Mouse (Mus musculus) gastrocnemius, adult 2 months (tissue): ENCODE results near the gene Gm49450. TPM values are rescaled to one million over a fixed set of nuclear protein-coding genes. Genes with fewer than 3 reads are reported as not detected.
"Not testable (repeated sequence)": the region's sequence is repeated elsewhere in the genome, so short reads cannot be mapped to it uniquely, and the experiment has no call there.

Source experiments
- DNase-seq: peaks from one replicate; pipeline ENCODE4 v3.0.0; 2022
- H3K27ac ChIP-seq: fragments of 200-600 bp; 2 replicates; pipeline ENCODE4 v1.8.1; 2022; ENCODE audit warnings: mild to moderate bottlenecking
- H3K4me3 ChIP-seq: fragments of 200-600 bp; 2 replicates; pipeline ENCODE4 v1.8.1; 2022; ENCODE audit warnings: mild to moderate bottlenecking, moderate library complexity
- CTCF ChIP-seq: fragments of 200-600 bp; IDR thresholded peaks from 2 replicates; pipeline ENCODE4 v1.8.1; 2022; ENCODE audit warnings: antibody characterized with exemption, mild to moderate bottlenecking, moderate library complexity
- intact Hi-C: fragments of 180-260 bp; cut with DNase I; formaldehyde crosslinking; loops from one replicate; pipeline ENCODE4 v1.15.1; 2025
- total RNA-seq, 2 experiments: library from RNA; stranded (reverse); gene quantifications; 2 replicates each; pipeline ENCODE4 v1.2.3; 2021

Gm49450 gene
- total RNA-seq, 2 experiments from 2014 or later: not detected

DNA sequence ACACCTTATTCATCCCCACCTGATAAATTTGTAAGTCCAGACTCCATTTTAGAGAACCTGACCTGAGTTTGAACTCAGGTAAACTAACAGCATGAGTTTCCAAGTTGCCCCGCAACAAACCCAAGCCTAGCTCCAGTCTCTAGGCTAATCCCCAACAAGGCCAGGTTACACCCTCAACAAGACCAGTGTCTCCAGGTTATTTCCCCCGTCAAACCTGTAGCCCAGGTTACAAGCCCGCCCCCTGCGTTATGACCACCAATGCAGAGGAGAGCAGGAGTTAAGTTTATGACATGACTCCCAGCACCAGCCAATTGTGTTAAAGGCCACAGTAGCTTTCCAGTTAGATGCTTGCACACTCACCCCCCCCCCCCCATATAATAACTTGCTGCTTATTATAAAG is 10.2 kb downstream of the Gm49450 start:
- no peak overlapping the region for H3K4me3 ChIP-seq
- intact Hi-C loops: no loop called here
- no peak for DNase-seq
- no peak for TF ChIP-seq CTCF
- no peak overlapping the region for H3K27ac ChIP-seq

DNA sequence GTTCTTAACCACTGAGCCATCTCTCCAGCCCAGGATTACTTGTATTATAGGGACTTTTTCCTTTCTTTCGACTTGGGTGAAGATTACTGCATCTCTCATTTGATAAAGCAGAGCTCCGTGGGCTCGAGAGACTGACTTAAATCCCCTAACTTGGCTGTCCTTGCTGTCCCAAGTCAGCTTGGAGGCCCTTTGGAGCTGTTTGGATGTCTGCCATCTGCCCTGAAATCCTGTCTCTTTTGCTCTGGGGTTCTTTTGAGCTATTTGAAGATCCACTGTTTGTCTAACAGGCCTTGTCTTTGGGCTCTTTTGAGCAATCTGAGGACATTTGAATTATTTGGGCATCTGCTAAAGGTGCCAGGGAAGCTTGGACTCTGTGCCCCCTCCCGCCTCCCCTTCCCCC is 11.3 kb downstream of the Gm49450 start:
- intact Hi-C loops: no loop called here
- TF ChIP-seq CTCF: no peak
- no peak overlapping the region for H3K27ac ChIP-seq

DNA sequence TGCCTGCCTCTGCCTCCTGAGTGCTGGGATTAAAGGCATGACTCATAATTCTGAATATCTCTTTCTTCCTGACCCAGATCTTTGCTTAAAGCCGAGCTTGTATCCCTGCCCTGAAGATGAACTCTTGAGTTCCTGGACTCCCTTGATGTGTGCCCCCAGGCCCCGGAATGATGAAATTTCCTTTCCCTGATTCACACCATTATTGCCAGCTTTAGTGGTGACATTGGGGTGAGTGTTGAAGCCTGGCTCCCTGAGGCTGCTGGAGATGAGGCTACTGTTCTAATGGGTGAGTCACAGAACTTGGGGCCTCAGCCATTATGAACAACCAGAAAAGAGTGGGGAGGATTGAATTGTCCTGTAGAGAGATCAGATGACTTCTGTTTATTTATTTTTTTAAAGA is 11.8 kb downstream of the Gm49450 start:
- DNase-seq: no peak
- intact Hi-C loops: no loop called here
- Histone ChIP-seq H3K4me3 (no peak overlapping the region), H3K27ac (no peak overlapping the region)
- no peak for TF ChIP-seq CTCF

More for the DNA sequence above, 11.3 kb downstream of the Gm49450 start:
- H3K4me3 ChIP-seq: no peak overlapping the region
- no peak for DNase-seq

DNA sequence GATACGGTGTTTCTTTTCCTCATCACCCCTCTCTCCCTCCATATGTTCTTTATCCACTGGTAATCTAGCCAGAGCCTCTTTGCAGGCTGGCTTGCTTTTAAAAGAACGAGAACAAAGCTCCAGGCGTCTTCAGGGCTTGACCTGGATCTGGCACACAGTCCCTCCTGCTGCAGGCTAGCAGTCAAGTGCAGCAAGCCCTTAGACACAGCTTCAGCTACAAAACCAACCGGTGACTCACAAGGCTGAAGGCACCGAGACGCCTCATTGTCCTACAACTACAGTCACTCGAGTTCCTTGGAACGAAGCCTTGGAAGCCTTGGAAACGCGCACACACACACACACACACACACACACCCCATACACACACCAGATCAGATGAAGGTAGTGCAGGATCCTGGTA is 12.5 kb downstream of the Gm49450 start:
- Histone ChIP-seq H3K27ac (no peak overlapping the region), H3K4me3 (no peak overlapping the region)
- no peak for DNase-seq
- intact Hi-C loops: no loop called here
- no peak for TF ChIP-seq CTCF

DNA sequence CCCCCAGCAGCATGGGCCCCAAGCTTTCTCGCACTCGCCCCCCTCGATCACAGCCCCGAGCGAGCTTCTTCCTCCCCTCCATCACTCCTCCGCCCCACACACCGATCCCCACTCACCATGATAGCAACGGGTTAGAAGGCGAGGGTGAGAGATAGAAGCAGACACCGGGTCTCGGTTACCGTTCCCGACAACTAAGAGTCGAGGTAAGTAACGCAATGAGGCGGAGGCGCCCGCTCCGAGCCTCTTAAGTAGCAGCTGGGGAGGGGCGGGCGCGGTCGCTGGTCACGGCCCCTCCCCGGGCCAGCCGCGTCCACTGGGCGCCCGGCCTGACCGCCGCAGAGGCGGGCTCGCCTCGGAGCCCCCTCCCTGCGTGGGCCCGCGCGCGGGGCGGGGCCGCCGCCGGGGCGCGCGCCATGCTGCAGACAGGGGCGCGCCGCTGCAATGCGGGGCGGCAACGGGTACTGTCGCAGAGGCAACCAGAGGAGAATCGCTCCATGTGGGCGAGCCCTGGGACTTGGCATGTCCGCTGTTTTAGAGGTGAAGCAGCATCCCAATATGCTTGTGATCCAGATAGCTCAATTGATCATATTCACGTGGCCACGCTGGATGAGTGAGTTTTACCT is 19.0 kb downstream of the Gm49450 start, which contains the start of gene Tuba1b:
Tuba1b (minus strand) TSS at position 349 of the 623 bp plus-strand sequence.
- peak; percentile 24; the same call in 1 of the 2 replicates for TF ChIP-seq CTCF
- Histone ChIP-seq H3K27ac (peak within 1 kb of the TSS; percentile 92), H3K4me3 (peak within 1 kb of the TSS; percentile 85)
- peak; percentile 95 for DNase-seq
- intact Hi-C loops: loop anchor here (2.0 kb wide), 1 partner anchor 58 kb away; no protein-coding TSS in a partner anchor

DNA sequence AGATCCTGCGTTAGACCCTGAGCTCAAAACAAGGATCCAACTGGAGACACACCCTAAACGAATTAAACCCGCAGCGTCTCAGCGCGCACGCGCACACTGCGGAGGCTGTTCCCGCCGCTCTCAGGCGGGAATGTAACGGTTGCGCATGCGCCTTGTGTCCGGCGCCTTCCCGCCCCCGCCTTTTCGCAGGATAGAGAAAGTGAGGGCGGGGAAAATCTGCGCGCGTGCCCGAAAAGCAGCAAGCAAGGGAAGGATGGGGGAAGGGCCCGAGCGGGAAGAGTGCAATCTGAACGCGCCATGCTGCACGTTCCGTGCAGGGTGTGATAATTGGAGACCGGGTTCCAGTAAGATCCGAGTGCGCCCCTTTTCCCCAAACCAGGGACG is 19.5 kb downstream of the Gm49450 start:
- DNase-seq: peak; percentile 97
- intact Hi-C loops: loop anchor here (2.0 kb wide), 1 partner anchor 59 kb away; no protein-coding TSS in a partner anchor
- Histone ChIP-seq H3K27ac (peak overlapping the region; percentile 92), H3K4me3 (peak overlapping the region; percentile 85)
- no peak for TF ChIP-seq CTCF

DNA sequence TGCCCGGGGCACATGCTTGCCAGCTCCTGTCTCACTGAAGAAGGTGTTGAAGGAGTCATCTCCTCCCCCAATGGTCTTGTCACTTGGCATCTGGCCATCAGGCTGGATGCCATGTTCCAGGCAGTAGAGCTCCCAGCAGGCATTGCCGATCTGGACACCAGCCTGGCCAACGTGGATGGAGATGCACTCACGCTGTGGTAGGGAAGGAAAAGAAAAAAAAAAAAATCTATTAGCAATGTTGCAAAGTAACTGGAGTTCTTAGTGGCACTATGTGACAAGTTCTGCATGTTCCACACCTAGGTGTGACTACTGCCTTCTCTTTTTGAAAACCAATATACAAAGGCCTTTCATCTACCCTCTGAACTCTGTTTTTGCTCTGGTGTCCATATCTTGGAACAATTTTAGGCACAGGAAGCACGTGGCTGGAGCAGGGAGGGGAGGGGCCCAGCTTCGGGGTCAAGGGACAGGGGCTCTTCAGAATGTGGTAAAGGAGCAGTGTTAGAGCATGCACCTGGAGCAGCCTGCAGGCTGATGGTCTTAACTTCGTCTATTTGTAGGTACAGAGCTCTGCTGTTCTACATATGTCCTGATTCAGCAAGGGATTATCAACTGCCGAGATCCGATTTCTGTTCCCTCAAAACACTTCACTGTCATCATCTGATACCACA is 20.2 kb downstream of the Gm49450 start:
- Histone ChIP-seq H3K4me3 (peak overlapping the region; percentile 85), H3K27ac (peak overlapping the region; percentile 92)
- intact Hi-C loops, DNase-seq: not testable (repeated sequence)

DNA sequence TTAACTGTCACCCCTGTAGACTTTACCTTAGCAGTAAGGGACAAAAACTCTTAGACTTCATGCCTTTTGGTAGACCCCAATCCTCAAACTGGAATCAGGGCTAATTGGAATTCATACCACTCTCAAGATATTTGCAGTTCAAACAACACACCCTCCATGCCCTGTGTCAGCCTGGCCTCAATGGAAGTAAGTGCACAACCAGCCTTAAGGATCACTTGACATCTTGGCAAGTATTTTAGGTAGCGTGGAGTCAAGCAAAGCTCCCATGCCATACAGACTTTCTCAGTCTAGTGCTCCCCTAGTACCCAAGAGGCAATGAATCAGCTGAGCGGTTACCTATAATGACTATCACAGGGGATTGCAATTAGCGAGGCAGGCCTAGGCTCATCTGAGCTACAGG is 22.4 kb downstream of the Gm49450 start:
- Histone ChIP-seq H3K4me3 (no peak overlapping the region), H3K27ac (no peak overlapping the region)
- TF ChIP-seq CTCF: no peak
- no peak for DNase-seq
- intact Hi-C loops: no loop called here

DNA sequence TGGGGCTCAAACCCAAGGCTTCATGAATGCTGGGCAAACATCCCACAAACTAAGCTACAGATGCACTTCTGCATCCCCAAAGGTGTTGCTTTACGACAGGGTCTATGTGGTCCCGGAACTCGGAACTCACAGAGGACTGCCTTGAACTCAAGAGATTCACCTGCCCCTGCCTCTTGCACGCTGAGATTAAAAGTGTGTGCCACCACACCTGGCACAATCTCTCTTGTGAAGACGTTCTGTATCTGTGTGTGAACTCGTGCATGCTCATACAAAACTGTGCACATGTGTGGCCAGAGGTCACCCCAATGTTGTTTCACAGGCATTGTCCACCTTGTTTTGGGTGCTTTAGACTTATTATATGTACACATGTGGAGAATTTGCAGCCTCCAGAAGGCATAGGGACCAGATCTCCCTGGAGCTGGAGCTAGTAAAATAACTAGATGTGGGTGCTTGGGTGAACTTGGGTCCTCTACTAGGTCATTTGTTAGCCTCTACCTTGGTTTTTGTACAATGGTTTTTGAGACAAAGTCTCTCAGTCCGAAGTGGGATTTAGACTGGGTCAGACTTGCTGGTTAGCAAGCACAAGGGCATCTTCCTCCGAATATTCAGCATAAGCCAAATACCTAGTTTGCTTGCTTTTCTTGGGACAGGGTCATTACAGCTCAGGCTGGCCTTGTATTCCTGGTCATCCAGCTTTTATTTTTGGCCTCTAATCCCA is 23.2 kb downstream of the Gm49450 start:
- no peak overlapping the region for H3K27ac ChIP-seq
- TF ChIP-seq CTCF: no peak
- no peak overlapping the region for H3K4me3 ChIP-seq
- DNase-seq: no peak
- intact Hi-C loops: no loop called here

DNA sequence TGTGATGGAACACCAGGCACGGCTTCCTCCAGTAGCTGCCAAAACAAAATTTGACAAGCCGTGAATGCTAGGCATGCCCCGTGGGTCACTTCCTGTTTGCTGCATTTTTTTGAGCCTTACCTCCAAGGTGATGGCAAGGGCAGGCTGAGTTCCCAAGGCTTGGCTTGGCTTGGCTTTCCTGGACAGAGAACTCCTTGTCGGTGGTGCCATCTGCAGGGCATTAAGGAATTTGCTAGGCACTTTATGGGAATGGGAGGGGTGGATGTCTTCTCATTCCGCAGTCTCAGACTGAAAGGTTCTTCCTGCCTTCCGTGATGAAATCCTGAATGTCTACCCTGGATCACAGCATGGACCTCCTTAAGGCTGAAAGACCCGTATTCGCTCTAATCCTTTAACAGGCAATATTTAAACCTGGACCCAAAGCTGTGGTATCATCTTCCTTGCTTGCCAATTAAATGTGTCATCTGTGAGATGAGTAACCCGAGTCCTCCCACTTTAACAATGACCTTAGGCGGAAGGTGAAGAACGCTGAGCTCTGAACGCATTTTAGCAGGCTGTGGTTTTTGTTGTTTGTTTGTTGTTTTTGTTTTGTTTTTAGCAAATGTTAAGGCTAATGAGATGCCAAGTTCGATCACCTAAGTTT is 24.6 kb downstream of the Gm49450 start:
- peak; percentile 77 for DNase-seq
- peak overlapping the region; percentile 54 for H3K27ac ChIP-seq
- intact Hi-C loops: loop anchor here (1.0 to 5.0 kb wide), 2 partner anchors 36 to 51 kb away; no protein-coding TSS in a partner anchor
- peak; percentile 75 for TF ChIP-seq CTCF
- H3K4me3 ChIP-seq: peak overlapping the region; percentile 34; the same call in 1 of the 2 replicates

DNA sequence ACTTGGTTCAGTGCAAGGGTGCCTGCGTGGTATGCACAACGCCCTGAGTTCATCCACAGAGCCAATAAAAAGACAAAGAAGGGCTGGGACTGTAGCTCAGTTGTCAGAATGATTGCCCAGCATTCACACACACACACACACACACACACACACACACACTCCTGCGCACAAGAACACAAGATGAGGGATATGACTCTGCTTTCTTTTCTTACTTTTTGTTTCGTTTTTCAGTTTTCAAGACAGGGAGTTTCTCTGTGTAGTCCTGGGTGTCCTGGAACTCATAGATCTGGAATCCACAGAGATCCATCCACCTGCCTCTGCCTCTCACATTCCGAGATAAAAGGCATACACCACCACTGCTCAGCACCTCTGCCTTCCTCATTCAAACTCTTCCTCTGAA is 25.8 kb downstream of the Gm49450 start:
- Histone ChIP-seq H3K4me3 (no peak overlapping the region), H3K27ac (no peak overlapping the region)
- DNase-seq: no peak
- intact Hi-C loops: loop anchor here (5.0 kb wide), 1 partner anchor 50 kb away; no protein-coding TSS in a partner anchor
- no peak for TF ChIP-seq CTCF

DNA sequence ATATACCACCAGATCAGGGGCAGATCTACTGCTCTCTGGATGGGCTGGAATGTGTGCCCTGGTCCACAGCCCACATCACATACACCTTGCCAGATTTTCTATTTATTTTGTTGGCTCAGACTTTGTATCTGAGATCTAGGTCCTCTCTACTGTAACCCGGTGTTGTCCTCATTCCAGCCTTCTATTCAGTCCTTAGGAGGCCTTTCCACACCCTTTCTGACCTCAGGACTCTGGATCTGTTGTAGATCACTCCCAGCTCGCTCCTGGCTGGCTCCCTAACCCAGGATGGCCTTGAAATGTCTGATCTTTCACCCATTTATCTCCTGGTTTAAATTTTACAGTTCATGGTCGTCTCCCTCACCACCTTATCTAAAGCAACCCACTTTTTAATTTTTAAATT is 28.7 kb downstream of the Gm49450 start:
- H3K4me3 ChIP-seq: no peak overlapping the region
- no peak for DNase-seq
- intact Hi-C loops: loop anchor here (5.0 kb wide), 1 partner anchor 47 kb away; no protein-coding TSS in a partner anchor
- no peak for TF ChIP-seq CTCF
- H3K27ac ChIP-seq: no peak overlapping the region

DNA sequence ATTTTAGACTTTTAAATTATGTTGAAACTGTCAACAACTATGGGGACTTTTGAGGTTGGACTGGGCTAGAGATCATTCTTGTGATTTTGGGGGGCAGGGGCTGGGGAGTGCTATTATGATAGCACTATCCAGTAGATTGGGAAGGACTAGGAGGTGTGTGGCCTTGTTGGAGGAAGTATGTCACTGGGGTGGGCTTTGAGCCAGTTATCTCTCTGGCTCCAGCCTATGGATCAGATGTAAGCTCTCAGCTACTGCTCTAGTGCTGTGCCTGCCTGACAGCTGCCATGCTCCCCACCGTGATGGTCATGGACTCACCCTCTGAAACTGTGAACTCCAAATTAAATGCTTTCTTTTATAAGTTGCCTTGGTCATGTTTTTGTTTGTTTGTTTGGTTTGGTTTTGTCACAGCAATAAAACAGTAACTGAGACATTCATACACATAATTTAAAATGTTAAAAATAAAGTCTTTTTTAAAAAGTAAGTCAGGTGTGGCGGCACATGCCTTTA is 30.3 kb downstream of the Gm49450 start:
- Histone ChIP-seq H3K4me3 (no peak overlapping the region), H3K27ac (no peak overlapping the region)
- DNase-seq: no peak
- intact Hi-C loops: no loop called here
- TF ChIP-seq CTCF: no peak
